Mouse (Mus musculus) adrenal gland, postnatal 4 days (tissue): ENCODE data around the gene Nom1. TPM values are rescaled to one million over a fixed set of nuclear protein-coding genes. Genes with fewer than 3 reads are reported as not detected.
"Not testable (repeated sequence)": the region's sequence is repeated elsewhere in the genome, so short reads cannot be mapped to it uniquely, and the experiment has no call there.

ENCODE experiments used
- DNase-seq, 2 experiments: peaks; one replicate each; pipeline ENCODE4 v3.0.0; 2021 to 2022; ENCODE audit warnings: low spot score in 2 of 2, mixed read lengths in 2 of 2
- long read RNA-seq, 2 experiments: library from polyadenylated mRNA; stranded (forward); transcript quantifications; one replicate each; pipeline ENCODE4 v2.0.0; 2021
- total RNA-seq, 2 experiments: library from RNA; stranded (reverse); gene quantifications; 2 replicates each; pipeline ENCODE4 v1.2.3; 2021

Nom1 gene
- 10 to 100 TPM; 45.0 to 50.9 TPM for total RNA-seq
- long read RNA-seq, experiment 1, full-length matches to known transcripts: 45 of 75 reads
- long read RNA-seq, experiment 1, partial matches to known transcripts: 23 of 75 reads
- long read RNA-seq, experiment 1, other reads (novel, unspliced or antisense): 7 of 75 reads
- long read RNA-seq, experiment 2, full-length matches to known transcripts: 86 of 126 reads
- long read RNA-seq, experiment 2, partial matches to known transcripts: 17 of 126 reads
- long read RNA-seq, experiment 2, other reads (novel, unspliced or antisense): 23 of 126 reads

- DNase-seq: peak; percentile 52 to 73
Observed at GRCm38 (mm10) chr5:29434228-29434871, at the start of gene Nom1. Gene Nom1, plus strand, starts transcription at chr5:29434664.

GRCm38 (mm10) chr5:29387591-29387990 is 46.9 kb upstream of the Nom1 start:
- no peak for DNase-seq

GRCm38 (mm10) chr5:29388181-29388943 is 46.1 kb upstream of the Nom1 start:
- DNase-seq: no peak

- peak; percentile 72 to 77 for DNase-seq
Observed at GRCm38 (mm10) chr5:29388944-29389765, 45.3 kb upstream of the Nom1 start.

- DNase-seq: peak in 1 of 2 experiments; percentile 40
Observed at GRCm38 (mm10) chr5:29398427-29398826, 36.0 kb upstream of the Nom1 start.

- DNase-seq: no peak
Observed at GRCm38 (mm10) chr5:29410854-29411253, 23.6 kb upstream of the Nom1 start.

GRCm38 (mm10) chr5:29413041-29413440 is 21.4 kb upstream of the Nom1 start:
- no peak for DNase-seq

GRCm38 (mm10) chr5:29423330-29423729 is 11.1 kb upstream of the Nom1 start:
- DNase-seq: not testable (repeated sequence)

- peak; percentile 27 to 40 for DNase-seq
Observed at GRCm38 (mm10) chr5:29434872-29435358, 451 bp downstream of the Nom1 start.

- DNase-seq: no peak
Observed at GRCm38 (mm10) chr5:29435491-29435890, 1.0 kb downstream of the Nom1 start.

- DNase-seq: not testable (repeated sequence)
Observed at GRCm38 (mm10) chr5:29436728-29437127, 2.3 kb downstream of the Nom1 start.

- no peak for DNase-seq
Observed at GRCm38 (mm10) chr5:29445275-29445674, 10.8 kb downstream of the Nom1 start.

- DNase-seq: no peak
Observed at GRCm38 (mm10) chr5:29452352-29452751, 17.9 kb downstream of the Nom1 start.

- no peak for DNase-seq
Observed at GRCm38 (mm10) chr5:29456895-29457656, 22.6 kb downstream of the Nom1 start.

GRCm38 (mm10) chr5:29462943-29463686 is 28.7 kb downstream of the Nom1 start:
- no peak for DNase-seq

- no peak for DNase-seq
Observed at GRCm38 (mm10) chr5:29467489-29468350, 33.3 kb downstream of the Nom1 start.

GRCm38 (mm10) chr5:29468351-29469065 is 34.0 kb downstream of the Nom1 start:
- DNase-seq: no peak

- DNase-seq: no peak
Observed at GRCm38 (mm10) chr5:29469501-29469900, 35.0 kb downstream of the Nom1 start.
